Mouse (Mus musculus): ENCODE measurements around the gene Znhit3.

Znhit3 gene

GRCm38 (mm10) chr11:84916053-84916702 is at the start of gene Znhit3:
TSS of gene Znhit3 (minus strand) at chr11:84916366.
- DNase-seq: peak; percentile 83 to 87

GRCm38 (mm10) chr11:84963556-84963955 is 47.4 kb upstream of the Znhit3 start:
- no peak for DNase-seq

- DNase-seq: peak in 1 of 2 experiments; percentile 47
Measured at GRCm38 (mm10) chr11:84962536-84962935, 46.4 kb upstream of the Znhit3 start.

GRCm38 (mm10) chr11:84961571-84961970 is 45.4 kb upstream of the Znhit3 start:
- DNase-seq: no peak

- DNase-seq: peak; percentile 87 to 89
Measured at GRCm38 (mm10) chr11:84960780-84961179, 44.6 kb upstream of the Znhit3 start.

GRCm38 (mm10) chr11:84960291-84960690 is 44.1 kb upstream of the Znhit3 start:
- DNase-seq: no peak

GRCm38 (mm10) chr11:84959701-84960181 is 43.6 kb upstream of the Znhit3 start:
- DNase-seq: peak; percentile 77 to 82

GRCm38 (mm10) chr11:84959181-84959580 is 43.0 kb upstream of the Znhit3 start:
- DNase-seq: peak in 1 of 2 experiments; percentile 46

- DNase-seq: no peak
Measured at GRCm38 (mm10) chr11:84958271-84958630, 42.1 kb upstream of the Znhit3 start.

GRCm38 (mm10) chr11:84957591-84958270 is 41.6 kb upstream of the Znhit3 start, which contains the start of gene Car4:
TSS of gene Car4 (plus strand) at chr11:84957786.
- DNase-seq: peak; percentile 88 to 89

- no peak for DNase-seq
Measured at GRCm38 (mm10) chr11:84957171-84957570, 41.0 kb upstream of the Znhit3 start.

GRCm38 (mm10) chr11:84956400-84956799 is 40.2 kb upstream of the Znhit3 start:
- DNase-seq: no peak

GRCm38 (mm10) chr11:84952611-84953010 is 36.4 kb upstream of the Znhit3 start:
- DNase-seq: no peak

- DNase-seq: no peak
Measured at GRCm38 (mm10) chr11:84948526-84948925, 32.4 kb upstream of the Znhit3 start.

- no peak for DNase-seq
Measured at GRCm38 (mm10) chr11:84948114-84948513, 31.9 kb upstream of the Znhit3 start.

GRCm38 (mm10) chr11:84947206-84947605 is 31.0 kb upstream of the Znhit3 start:
- no peak for DNase-seq

GRCm38 (mm10) chr11:84945841-84946240 is 29.7 kb upstream of the Znhit3 start:
- no peak for DNase-seq

GRCm38 (mm10) chr11:84944639-84945435 is 28.7 kb upstream of the Znhit3 start:
- no peak for DNase-seq

GRCm38 (mm10) chr11:84943948-84944347 is 27.8 kb upstream of the Znhit3 start:
- DNase-seq: no peak

- no peak for DNase-seq
Measured at GRCm38 (mm10) chr11:84940140-84940539, 24.0 kb upstream of the Znhit3 start.

GRCm38 (mm10) chr11:84939508-84940053 is 23.4 kb upstream of the Znhit3 start:
- no peak for DNase-seq

- no peak for DNase-seq
Measured at GRCm38 (mm10) chr11:84932261-84932660, 16.1 kb upstream of the Znhit3 start.

- no peak for DNase-seq
Measured at GRCm38 (mm10) chr11:84920981-84921380, 4.8 kb upstream of the Znhit3 start.
